Mouse (Mus musculus) CH12.LX (cell line): ENCODE measurements around the gene Ext2. TPM values are rescaled to one million over a fixed set of nuclear protein-coding genes. Genes with fewer than 3 reads are reported as not detected.

Experiments used
- DNase-seq: peaks from one replicate; pipeline ENCODE4 v3.0.0-alpha.2; 2013; ENCODE audit errors: extremely low read depth
- H3K27ac ChIP-seq: 2 replicates; pipeline ENCODE4 v1.5.1; 2012; ENCODE audit warnings: low read depth, mild to moderate bottlenecking, control low read depth, moderate library complexity; ENCODE audit not compliant: insufficient read depth
- H3K27me3 ChIP-seq: replicated peaks from 2 replicates; pipeline ENCODE3; 2012; ENCODE audit warnings: inconsistent platforms
- H3K36me3 ChIP-seq, 2 experiments: replicated peaks in 1 of 2; 2 replicates each; pipeline versions ENCODE3 to v1.6.1; 2012; ENCODE audit warnings: inconsistent platforms in 1 of 2, low read length in 1 of 2, mild to moderate bottlenecking in 1 of 2, mixed read lengths in 1 of 2, moderate library complexity in 1 of 2; ENCODE audit not compliant: control insufficient read depth in 1 of 2, insufficient read depth in 1 of 2
- H3K4me1 ChIP-seq, 2 experiments: 2 replicates each; pipeline ENCODE4 v1.6.1; 2012; ENCODE audit warnings: inconsistent platforms in 1 of 2, moderate library complexity in 1 of 2; ENCODE audit not compliant: insufficient read depth in 2 of 2, control insufficient read depth in 1 of 2
- H3K4me2 ChIP-seq: 2 replicates; pipeline ENCODE4 v1.6.1; 2012; ENCODE audit warnings: low read depth, mild to moderate bottlenecking, control low read depth; ENCODE audit not compliant: poor library complexity, insufficient read depth, severe bottlenecking
- H3K4me3 ChIP-seq, 3 experiments: fragments of 150-350 bp in 1 of 3; sonication (generic) in 1 of 3; replicated peaks in 1 of 3; 2 replicates each; pipeline versions ENCODE3 to v1.5.1; 2011 to 2012; ENCODE audit warnings: low read depth in 2 of 3, low read length in 2 of 3, mild to moderate bottlenecking in 2 of 3, moderate library complexity in 2 of 3, control low read depth in 1 of 3, improper control_type of control experiment in 1 of 3, inconsistent platforms in 1 of 3, mixed read lengths in 1 of 3; ENCODE audit not compliant: poor library complexity in 1 of 3
- H3K79me2 ChIP-seq: replicated peaks from 2 replicates; pipeline ENCODE4 v1.6.1; 2012; ENCODE audit warnings: mild to moderate bottlenecking, moderate library complexity; ENCODE audit not compliant: control insufficient read depth, poor library complexity, insufficient read depth, severe bottlenecking; ENCODE audit errors: extremely low read depth
- H3K9ac ChIP-seq: 2 replicates; pipeline ENCODE4 v1.6.1; 2012; ENCODE audit warnings: low read depth, mild to moderate bottlenecking, control low read depth, moderate library complexity; ENCODE audit not compliant: insufficient read depth
- H3K9me3 ChIP-seq: replicated peaks from 2 replicates; pipeline ENCODE3; 2012; ENCODE audit warnings: low read length, inconsistent platforms, mixed read lengths
- BHLHE40 ChIP-seq: IDR thresholded peaks from 2 replicates; pipeline ENCODE4 v1.6.1; 2011; ENCODE audit warnings: mild to moderate bottlenecking, low read depth, low read length, improper control_type of control experiment
- E2F4 ChIP-seq: IDR thresholded peaks from 2 replicates; pipeline ENCODE4 v1.6.1; 2011; ENCODE audit warnings: low read depth, low read length, improper control_type of control experiment; ENCODE audit not compliant: insufficient replicate concordance
- HCFC1 ChIP-seq: IDR thresholded peaks from 2 replicates; pipeline ENCODE4 v1.6.1; 2012; ENCODE audit warnings: low read depth, mild to moderate bottlenecking, inconsistent platforms, low read length, improper control_type of control experiment
- MAX ChIP-seq: IDR thresholded peaks from 2 replicates; pipeline ENCODE4 v1.6.1; 2011; ENCODE audit warnings: low read length, improper control_type of control experiment
- MAZ ChIP-seq: IDR thresholded peaks from 2 replicates; pipeline ENCODE4 v1.6.1; 2012; ENCODE audit warnings: low read depth, mild to moderate bottlenecking, inconsistent platforms, low read length, improper control_type of control experiment, moderate library complexity
- MEF2A ChIP-seq: IDR thresholded peaks from 2 replicates; pipeline ENCODE4 v1.6.1; 2014; ENCODE audit warnings: low read depth, mild to moderate bottlenecking, inconsistent platforms, low read length, improper control_type of control experiment, borderline replicate concordance
- MXI1 ChIP-seq: IDR thresholded peaks from 2 replicates; pipeline ENCODE4 v1.6.1; 2011; ENCODE audit warnings: mild to moderate bottlenecking, low read depth, low read length, improper control_type of control experiment
- NRF1 ChIP-seq: IDR thresholded peaks from 2 replicates; pipeline ENCODE4 v1.6.1; 2014; ENCODE audit warnings: low read depth, mild to moderate bottlenecking, inconsistent platforms, low read length, improper control_type of control experiment, moderate library complexity
- PAX5 ChIP-seq: IDR thresholded peaks from 2 replicates; pipeline ENCODE4 v1.6.1; 2012; ENCODE audit warnings: low read length, inconsistent platforms, mixed read lengths
- POLR2AphosphoS2 ChIP-seq: IDR thresholded peaks from 2 replicates; pipeline ENCODE4 v1.6.1; 2011; ENCODE audit warnings: low read depth, low read length, improper control_type of control experiment
- RAD21 ChIP-seq: IDR thresholded peaks from 2 replicates; pipeline ENCODE4 v1.6.1; 2011; ENCODE audit warnings: low read depth, mild to moderate bottlenecking, low read length, improper control_type of control experiment, moderate library complexity
- TBP ChIP-seq: conservative IDR thresholded peaks from 2 replicates; pipeline ENCODE4 v1.6.1; 2011; ENCODE audit warnings: low read depth, low read length, improper control_type of control experiment
- UBTF ChIP-seq: IDR thresholded peaks from 2 replicates; pipeline ENCODE4 v1.6.1; 2012; ENCODE audit warnings: low read depth, mild to moderate bottlenecking, inconsistent platforms, low read length, improper control_type of control experiment, moderate library complexity
- USF1 ChIP-seq: IDR thresholded peaks from 2 replicates; pipeline ENCODE4 v1.6.1; 2014; ENCODE audit warnings: low read depth, mild to moderate bottlenecking, inconsistent platforms, low read length, improper control_type of control experiment
- USF2 ChIP-seq: conservative IDR thresholded peaks from 2 replicates; pipeline ENCODE4 v1.6.1; 2011; ENCODE audit warnings: low read depth, low read length, improper control_type of control experiment
- ZKSCAN1 ChIP-seq: IDR thresholded peaks from 2 replicates; pipeline ENCODE4 v1.6.1; 2012; ENCODE audit warnings: low read depth, inconsistent platforms, low read length, improper control_type of control experiment, borderline replicate concordance
- ZMIZ1 ChIP-seq: IDR thresholded peaks from 2 replicates; pipeline ENCODE4 v1.6.1; 2012; ENCODE audit warnings: low read depth, mild to moderate bottlenecking, inconsistent platforms, low read length, improper control_type of control experiment
- dilution Hi-C: fragments of 300-500 bp; cut with MboI; formaldehyde crosslinking; loops from 2 replicates; pipeline ENCODE4 v1.14.3; 2020; ENCODE audit warnings: low sequenced_read_pairs; ENCODE audit not compliant: extremely low pct_unique_long_range_greater_than_20kb, extremely low pct_ligation_motif_present
- in situ Hi-C: fragments of 300-500 bp; cut with MboI; formaldehyde crosslinking; loops from 3 replicates; pipeline ENCODE4 v1.14.3; 2019; ENCODE audit warnings: low sequenced_read_pairs, low pct_ligation_motif_present, low pct_unique_long_range_greater_than_20kb, mixed read lengths
- polyA plus RNA-seq: library from polyadenylated mRNA; unstranded; fragments of >175 nt; gene quantifications from 2 replicates; pipeline ENCODE4 v1.2.1, GENCODE M21; 2012; ENCODE audit warnings: low read depth; ENCODE audit not compliant: insufficient read length
- total RNA-seq, 2 experiments: library from RNA; depleted of rRNA; stranded (reverse); fragments of 300-350 nt in 1 of 2; fragments of >200 nt in 1 of 2; gene quantifications; 2 replicates each; pipeline ENCODE4 v1.2.3; 2012 to 2014

Ext2 gene
- total and polyA plus RNA-seq, 3 experiments = 20.2 to 33.1 (median 26.9) TPM

DNA sequence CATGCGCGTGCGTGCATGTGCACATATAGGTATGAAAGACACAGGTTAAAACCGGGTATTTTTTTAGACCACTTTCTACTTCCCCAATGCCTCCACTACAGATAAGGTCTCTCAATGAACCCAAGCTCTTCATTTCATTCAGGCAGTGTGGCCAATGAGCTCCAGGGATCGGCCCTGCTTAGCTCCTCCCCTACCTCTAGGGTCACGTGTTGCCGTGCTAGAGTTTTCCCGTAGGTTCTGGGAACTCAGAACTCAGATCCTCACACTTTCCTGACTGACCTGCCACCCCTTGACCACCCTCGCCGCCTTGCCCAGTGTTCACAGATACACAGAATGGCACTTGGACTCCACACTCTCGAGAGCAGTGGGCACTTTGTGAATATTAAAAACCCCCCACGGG lies 36.5 kb upstream of the Ext2 start:
- peaks cover 6 to 12% of the 10 kb centered on the region in 2 experiments; a peak in 3 of 4 replicates for H3K4me1 ChIP-seq
- H3K36me3 ChIP-seq = no peaks in the 10 kb centered on the region
- H3K27me3 ChIP-seq = peaks cover 2% of the 10 kb centered on the region
- no peak overlapping the region for H3K9ac ChIP-seq
- H3K27ac ChIP-seq = no peak overlapping the region
- H3K9me3 ChIP-seq = no peaks in the 10 kb centered on the region
- DNase-seq = no peak
- TF ChIP-seq BHLHE40 (peak; percentile 4; the same call in 1 of the 2 replicates), POLR2AphosphoS2 (no peak), USF1 (peak; percentile 38)
- TF ChIP-seq, all 38 proteins: peak for 2
- H3K4me3 ChIP-seq = no peak overlapping the region
- H3K79me2 ChIP-seq = no peaks in the 10 kb centered on the region
- peak overlapping the region; percentile 11; the same call in 1 of the 2 replicates for H3K4me2 ChIP-seq
- in situ Hi-C loops (loop anchor here (25.0 kb wide), 1 partner anchor 428 kb away; no protein-coding TSS in a partner anchor), dilution Hi-C loops (no loop called here)

DNA sequence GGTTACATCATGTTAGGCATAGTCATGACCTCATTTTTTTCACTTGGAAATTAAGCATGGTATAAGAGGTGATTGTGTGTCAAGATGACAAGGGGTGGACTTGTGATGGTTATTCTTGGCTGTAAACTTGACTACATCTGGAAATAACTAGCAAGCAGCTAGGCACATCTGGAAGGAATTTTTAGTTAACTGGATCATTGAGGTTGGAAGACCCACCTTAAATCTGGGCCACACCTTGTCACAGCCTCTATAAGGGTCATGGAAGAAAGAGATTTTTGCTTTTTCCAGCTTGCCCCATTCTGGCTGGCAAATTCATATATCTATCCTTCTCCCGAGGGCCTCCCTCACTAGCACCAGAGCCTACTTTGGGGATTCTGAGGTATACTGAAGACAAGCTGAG lies 28.9 kb upstream of the Ext2 start:
- in situ Hi-C loops = loop anchor here (25.0 kb wide), 1 partner anchor 436 kb away; no protein-coding TSS in a partner anchor
- Histone ChIP-seq H3K27me3 (peaks cover 11% of the 10 kb centered on the region), H3K9me3 (no peaks in the 10 kb centered on the region), H3K4me2 (no peak overlapping the region), H3K36me3 (peaks cover 0 to 14% of the 10 kb centered on the region in 2 experiments), H3K4me1 (peaks cover 4 to 16% of the 10 kb centered on the region in 2 experiments; a peak in 3 of 4 replicates), H3K4me3 (no peak overlapping the region), H3K9ac (no peak overlapping the region), H3K79me2 (no peaks in the 10 kb centered on the region), H3K27ac (no peak overlapping the region)
- DNase-seq = no peak
- TF ChIP-seq TBP = no peak
- TF ChIP-seq E2F4 = no peak
- TF ChIP-seq RAD21 = no peak
- no peak for TF ChIP-seq MEF2A
- no peak for TF ChIP-seq NRF1
- no peak for TF ChIP-seq MAX
- no peak for TF ChIP-seq USF1
- no peak for TF ChIP-seq USF2
- no peak for TF ChIP-seq POLR2AphosphoS2
- TF ChIP-seq ZKSCAN1 = no peak
- no peak for TF ChIP-seq UBTF
- no peak for TF ChIP-seq MAZ
- no peak for TF ChIP-seq MXI1
- TF ChIP-seq ZMIZ1 = no peak
- TF ChIP-seq PAX5 = no peak
- no peak for TF ChIP-seq HCFC1
- dilution Hi-C loops = no loop called here
